24 mouse cellular contexts compared by ENCODE assay signal in the genomic region with DNA sequence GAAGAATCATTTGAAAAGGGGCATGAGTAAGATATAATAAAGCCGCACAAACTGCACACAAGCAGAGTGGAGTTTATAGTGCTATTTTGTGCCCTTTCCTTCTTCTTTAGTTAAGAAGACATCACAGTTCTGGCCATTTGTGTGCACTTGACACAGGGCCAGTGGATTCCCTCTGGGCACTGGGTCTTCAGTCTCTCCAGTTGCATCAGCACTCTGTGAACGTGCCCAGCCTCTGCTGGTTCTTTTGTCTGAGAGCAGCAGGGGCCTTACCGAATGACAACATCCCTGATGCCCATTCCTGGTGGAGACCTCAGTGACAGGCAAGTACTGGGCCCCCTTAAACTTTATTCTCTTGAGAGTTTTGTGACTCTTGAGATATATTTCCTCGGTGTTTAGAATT. TPM values are rescaled to one million over a fixed set of nuclear protein-coding genes. Genes with fewer than 3 reads are reported as not detected.
DNase-seq lines count a peak whose midpoint lies in the region; ATAC-seq and TF ChIP-seq lines count a peak whose summit lies in the region.
"Had no signal": no experiment of that assay in that cellular context is flagged by ENCODE, and none has a peak within 500 bp of the region (broad histone marks: within the 10 kb centered on the region; RNA-seq: fewer than 3 reads in every experiment).

No protein-coding gene starts in this region.

- ATAC-seq in midbrain, embryonic 11.5 days (ENCODE audit: low FRiP score): peak; percentile 47; the same call in 1 of the 2 replicates
- ATAC-seq in midbrain, embryonic 16.5 days: no peak
- ATAC-seq in midbrain, postnatal 0 days (ENCODE audit: low FRiP score): no peak
- ATAC-seq: intestine, embryonic 16.5 days; Patski had no signal

- no peak overlapping the region for H3K4me2 ChIP-seq in midbrain, embryonic 11.5 days
- H3K4me2 ChIP-seq in midbrain, embryonic 16.5 days (ENCODE audit: low read length): no peak overlapping the region
- no peak overlapping the region for H3K4me2 ChIP-seq in midbrain, postnatal 0 days (ENCODE audit: low read depth, low read length, poor library complexity, severe bottlenecking)
- H3K4me2 ChIP-seq: embryonic facial prominence, embryonic 13.5 days; heart, embryonic 15.5 days; liver, embryonic 11.5 days had no signal

- H3K27ac ChIP-seq in gastrocnemius, adult 2 months: no peak overlapping the region
- H3K27ac ChIP-seq in midbrain, embryonic 11.5 days (ENCODE audit: low read depth, low read length): no peak overlapping the region
- no peak overlapping the region for H3K27ac ChIP-seq in midbrain, embryonic 16.5 days (ENCODE audit: low read length)
- H3K27ac ChIP-seq in midbrain, postnatal 0 days (ENCODE audit: low read depth, low read length): no peak overlapping the region
- H3K27ac ChIP-seq: embryonic facial prominence, embryonic 13.5 days; heart, embryonic 15.5 days; left cerebral cortex, adult 2 months had no signal

- TF ChIP-seq CTCF in gastrocnemius, adult 2 months (IDR thresholded peaks at IDR 0.05): no peak
- no peak for TF ChIP-seq CTCF in midbrain, postnatal 0 days (IDR thresholded peaks at IDR 0.05)

- intact Hi-C loops in gastrocnemius, adult 2 months (cut with DNase I): no loop called here

- peak; percentile 34 for DNase-seq in adrenal gland, postnatal 10 days
- no peak for DNase-seq in adrenal gland, adult 8-10 months
- peak; percentile 22 for DNase-seq in gastrocnemius, adult 2 months
- DNase-seq in gastrocnemius, adult 8-10 months (ENCODE audit: low spot score in 2 of 2): no peak
- no peak for DNase-seq in midbrain, embryonic 11.5 days (ENCODE audit: low spot score, missing footprints)
- DNase-seq in midbrain, postnatal 0 days (ENCODE audit: low spot score): peak; percentile 9
- no peak for DNase-seq in embryo, embryonic 10.5 days (ENCODE audit: low spot score)
- DNase-seq: cerebellum, adult 8-10 months; gastrocnemius, postnatal 36 days; heart, postnatal 4 days; kidney, postnatal 36 days; layer of hippocampus, adult 9-11 months; lung, adult 18-20 months; lung, postnatal 4 days; right cerebral cortex, postnatal 14 days; spleen, adult 18-20 months; thymus, postnatal 36 days had no signal

- no peaks in the 10 kb centered on the region; the same call in 1 of the 2 replicates for H3K4me1 ChIP-seq in midbrain, embryonic 11.5 days (ENCODE audit: control insufficient read depth, insufficient read depth, low read length)
- 0 out of 2 replicates have a peak, but pooled peaks cover 2% of the 10 kb centered on the region for H3K4me1 ChIP-seq in midbrain, embryonic 16.5 days (ENCODE audit: control insufficient read depth, insufficient read depth, low read length)
- no peaks in the 10 kb centered on the region for H3K4me1 ChIP-seq in midbrain, postnatal 0 days (ENCODE audit: insufficient read depth, low read length)
- H3K4me1 ChIP-seq: embryonic facial prominence, embryonic 13.5 days; heart, embryonic 15.5 days had no signal

- WGBS in midbrain, embryonic 11.5 days: 45% methylated on average over 4 of the region's 4 CpGs
- 34% methylated on average over 4 of the region's 4 CpGs for WGBS in midbrain, embryonic 16.5 days
- WGBS in midbrain, postnatal 0 days: 37% methylated on average over 4 of the region's 4 CpGs

- no peaks in the 10 kb centered on the region; the same call in 1 of the 2 replicates for H3K9me3 ChIP-seq in midbrain, embryonic 11.5 days (ENCODE audit: control insufficient read depth, low read length)
- H3K9me3 ChIP-seq in midbrain, embryonic 16.5 days (replicated peaks; ENCODE audit: control insufficient read depth, low read length, poor library complexity, severe bottlenecking): no peaks in the 10 kb centered on the region
- no peaks in the 10 kb centered on the region for H3K9me3 ChIP-seq in midbrain, postnatal 0 days (ENCODE audit: low read length)
- H3K9me3 ChIP-seq: embryonic facial prominence, embryonic 13.5 days; heart, embryonic 15.5 days had no signal

- no peaks in the 10 kb centered on the region for H3K27me3 ChIP-seq in midbrain, embryonic 11.5 days (ENCODE audit: control insufficient read depth, insufficient read depth, low read length)
- no peaks in the 10 kb centered on the region for H3K27me3 ChIP-seq in midbrain, embryonic 16.5 days (ENCODE audit: control insufficient read depth, insufficient read depth, low read depth, low read length)
- H3K27me3 ChIP-seq in midbrain, postnatal 0 days (ENCODE audit: insufficient read depth, low read length): no peaks in the 10 kb centered on the region
- H3K27me3 ChIP-seq: embryonic facial prominence, embryonic 13.5 days; heart, embryonic 15.5 days; Patski had no signal

- no peak overlapping the region for H3K9ac ChIP-seq in midbrain, embryonic 11.5 days (ENCODE audit: low read length)
- H3K9ac ChIP-seq in midbrain, embryonic 16.5 days (ENCODE audit: low read depth, low read length): no peak overlapping the region
- H3K9ac ChIP-seq in midbrain, postnatal 0 days (replicated peaks; ENCODE audit: low read length, poor library complexity, severe bottlenecking): no peak overlapping the region
- H3K9ac ChIP-seq: embryonic facial prominence, embryonic 13.5 days; heart, embryonic 15.5 days had no signal

- no peak overlapping the region for H3K4me3 ChIP-seq in gastrocnemius, adult 2 months
- no peak overlapping the region for H3K4me3 ChIP-seq in midbrain, embryonic 11.5 days (ENCODE audit: low read depth, low read length)
- no peak overlapping the region for H3K4me3 ChIP-seq in midbrain, embryonic 16.5 days (ENCODE audit: low read depth, low read length)
- H3K4me3 ChIP-seq in midbrain, postnatal 0 days (ENCODE audit: low read depth, low read length): no peak overlapping the region
- H3K4me3 ChIP-seq: embryonic facial prominence, embryonic 13.5 days; heart, embryonic 15.5 days; left cerebral cortex, adult 2 months had no signal

- H3K36me3 ChIP-seq in midbrain, embryonic 11.5 days (ENCODE audit: control insufficient read depth, insufficient read depth, low read length): no peaks in the 10 kb centered on the region
- no peaks in the 10 kb centered on the region for H3K36me3 ChIP-seq in midbrain, embryonic 16.5 days (ENCODE audit: control insufficient read depth, insufficient read depth, low read length)
- no peaks in the 10 kb centered on the region for H3K36me3 ChIP-seq in midbrain, postnatal 0 days (ENCODE audit: insufficient read depth, low read length)
- H3K36me3 ChIP-seq: embryonic facial prominence, embryonic 13.5 days; heart, embryonic 15.5 days had no signal

RNA-seq across cellular contexts. Expression of a gene that starts 12.4 kb away (rescaled TPM):
- total RNA-seq in adrenal gland, postnatal 10 days (2021): 1 to 10 TPM; 3.5 to 4.3 TPM
- total RNA-seq in adrenal gland, adult 8-10 months (2022): 1 to 10 TPM; 4.7 to 5.8 (median 5.1) TPM
- total RNA-seq in gastrocnemius, adult 2 months (2021): 1 to 10 TPM in 1 of 2 experiments, under 1 TPM in 1; 0.54 to 1.0 TPM
- total RNA-seq in gastrocnemius, adult 8-10 months (2022): 1 to 10 TPM in 1 of 4 experiments, under 1 TPM in 3; 0.12 to 1.0 (median 0.52) TPM
- polyA plus RNA-seq in midbrain, embryonic 11.5 days (2014; fragmentation: Nextera tagmentation; extraction: Ambion mirVana): 2.3 and 2.4 TPM in 2 replicates
- polyA plus RNA-seq in midbrain, embryonic 16.5 days (2015; fragmentation: Nextera tagmentation; extraction: Ambion mirVana): 1.3 and 1.5 TPM in 2 replicates
- total RNA-seq in midbrain, postnatal 0 days (2014; rRNA removed): 10.4 and 17.1 TPM in 2 replicates
- 0.99 and 1.8 TPM in 2 replicates for polyA plus RNA-seq in midbrain, postnatal 0 days (2015; fragmentation: Nextera tagmentation; extraction: Ambion mirVana)

Comparison
In these comparisons a context has a peak if more than half of its experiments do, and no peak if none do; other contexts are left out.
1. DNase-seq: peak in adrenal gland, postnatal 10 days (single experiment), gastrocnemius, adult 2 months (single experiment) and midbrain, postnatal 0 days (single experiment); none in adrenal gland, adult 8-10 months (single experiment), gastrocnemius, adult 8-10 months (0 of 2), midbrain, embryonic 11.5 days (single experiment) and embryo, embryonic 10.5 days (single experiment).